Mouse (Mus musculus) spleen, postnatal 14 days (tissue): Measurements from ENCODE around the gene Olfr548-ps1.
"Not testable (repeated sequence)": the region's sequence is repeated elsewhere in the genome, so short reads cannot be mapped to it uniquely, and the experiment has no call there.

Source experiments
- DNase-seq, 2 experiments: peaks; one replicate each; pipeline ENCODE4 v3.0.0; 2021 to 2022; ENCODE audit warnings: low spot score in 2 of 2

The Olfr548-ps1 gene

GRCm38 (mm10) chr7:102540596-102540995 is at the start of gene Olfr548-ps1:
Gene Olfr548-ps1, plus strand, starts transcription at chr7:102540896.
- no peak for DNase-seq

DNA sequence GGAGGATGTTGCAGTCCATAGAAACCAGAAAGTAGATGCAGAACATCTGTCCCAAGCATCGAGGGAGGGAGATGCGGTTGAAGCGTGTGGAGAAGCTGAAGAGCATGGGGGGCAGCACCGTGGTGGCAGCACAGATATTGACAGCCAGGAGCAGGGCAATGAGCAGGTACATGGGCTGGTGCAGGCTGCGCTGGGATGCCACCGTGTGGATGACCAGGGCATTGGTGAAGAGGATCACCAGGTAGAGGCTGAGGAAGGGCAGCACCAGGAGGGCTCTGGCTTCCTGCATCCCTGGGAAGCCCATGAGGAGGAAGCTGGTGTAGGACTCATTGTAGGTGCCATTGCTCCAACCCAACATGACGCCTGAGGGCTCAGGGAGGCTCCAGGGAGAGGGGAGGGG is 46.3 kb upstream of the Olfr548-ps1 start:
- DNase-seq, result not testable (repeated sequence)

DNA sequence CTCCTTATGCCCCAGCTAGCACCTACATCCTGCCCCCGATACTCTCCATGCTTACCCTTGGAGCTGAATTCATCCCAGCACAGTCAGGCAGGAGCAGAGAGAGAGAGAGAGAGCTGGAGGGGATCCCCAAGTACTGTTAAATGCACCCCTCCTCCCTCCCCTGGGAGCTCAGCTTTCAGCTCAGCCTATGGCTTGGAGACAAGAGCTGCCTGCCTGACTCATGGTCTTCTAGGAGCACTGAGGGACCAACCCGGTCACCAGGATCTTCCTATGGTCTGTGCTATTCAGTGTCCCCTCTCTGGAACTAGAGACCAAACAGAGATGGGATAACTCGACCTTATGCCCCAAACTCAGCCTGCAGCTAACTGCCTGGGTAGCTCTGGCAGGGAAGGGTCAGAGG is 41.2 kb upstream of the Olfr548-ps1 start, which contains the start of gene Olfr545:
TSS of gene Olfr545 (minus strand) at position 101 of the 400 bp plus-strand sequence.
- DNase-seq, result no peak

- no peak for DNase-seq
Observed at GRCm38 (mm10) chr7:102501986-102502385, 38.7 kb upstream of the Olfr548-ps1 start.

DNA sequence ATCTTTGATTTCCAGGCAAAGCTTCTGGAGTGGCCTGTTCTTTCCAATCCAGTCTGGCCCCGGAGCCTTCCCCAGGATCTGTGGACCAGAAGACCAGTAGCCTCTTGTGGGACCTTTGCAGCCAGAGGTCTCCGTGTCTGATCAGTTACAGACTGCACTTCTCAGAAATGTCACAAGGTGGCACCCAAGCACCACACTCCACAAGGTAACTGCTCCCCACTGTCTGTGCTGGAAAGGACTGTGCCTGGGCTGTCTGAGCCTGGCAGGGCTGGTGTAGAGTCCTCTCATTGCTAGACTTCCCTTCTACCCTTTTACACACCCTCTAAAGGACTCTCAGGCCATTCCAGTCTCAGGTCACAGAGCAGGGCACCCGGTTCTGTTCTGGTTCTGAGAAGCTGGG is 33.8 kb upstream of the Olfr548-ps1 start:
- peak; percentile 34 to 62 for DNase-seq

- no peak for DNase-seq
Observed at GRCm38 (mm10) chr7:102508066-102508465, 32.6 kb upstream of the Olfr548-ps1 start.

GRCm38 (mm10) chr7:102508666-102509065 is 32.0 kb upstream of the Olfr548-ps1 start:
- no peak for DNase-seq

DNA sequence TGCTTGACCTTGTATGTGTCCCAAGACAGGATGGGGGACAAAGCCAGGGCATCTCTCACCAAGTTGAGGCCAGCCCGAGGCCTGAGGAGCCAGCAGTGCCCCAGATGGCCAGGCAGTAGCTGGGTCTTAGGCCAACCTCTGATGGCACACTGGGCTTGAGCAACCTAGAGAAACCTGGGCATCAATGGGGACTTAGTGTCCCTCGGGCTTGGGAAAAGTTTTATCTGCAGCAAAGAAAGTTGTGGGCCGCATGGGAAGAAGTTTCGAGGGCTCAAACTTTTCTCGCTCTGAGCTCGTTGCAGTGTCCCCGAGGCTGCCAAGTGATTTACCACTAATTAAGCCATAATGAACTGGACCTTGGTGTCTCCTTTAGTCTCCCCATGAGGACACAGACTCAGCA is 31.0 kb upstream of the Olfr548-ps1 start:
- no peak for DNase-seq

- no peak for DNase-seq
Observed at GRCm38 (mm10) chr7:102511927-102512326, 28.8 kb upstream of the Olfr548-ps1 start.

GRCm38 (mm10) chr7:102512814-102513435 is 27.8 kb upstream of the Olfr548-ps1 start:
- peak; percentile 63 to 80 for DNase-seq

GRCm38 (mm10) chr7:102514144-102514543 is 26.6 kb upstream of the Olfr548-ps1 start:
- no peak for DNase-seq

DNA sequence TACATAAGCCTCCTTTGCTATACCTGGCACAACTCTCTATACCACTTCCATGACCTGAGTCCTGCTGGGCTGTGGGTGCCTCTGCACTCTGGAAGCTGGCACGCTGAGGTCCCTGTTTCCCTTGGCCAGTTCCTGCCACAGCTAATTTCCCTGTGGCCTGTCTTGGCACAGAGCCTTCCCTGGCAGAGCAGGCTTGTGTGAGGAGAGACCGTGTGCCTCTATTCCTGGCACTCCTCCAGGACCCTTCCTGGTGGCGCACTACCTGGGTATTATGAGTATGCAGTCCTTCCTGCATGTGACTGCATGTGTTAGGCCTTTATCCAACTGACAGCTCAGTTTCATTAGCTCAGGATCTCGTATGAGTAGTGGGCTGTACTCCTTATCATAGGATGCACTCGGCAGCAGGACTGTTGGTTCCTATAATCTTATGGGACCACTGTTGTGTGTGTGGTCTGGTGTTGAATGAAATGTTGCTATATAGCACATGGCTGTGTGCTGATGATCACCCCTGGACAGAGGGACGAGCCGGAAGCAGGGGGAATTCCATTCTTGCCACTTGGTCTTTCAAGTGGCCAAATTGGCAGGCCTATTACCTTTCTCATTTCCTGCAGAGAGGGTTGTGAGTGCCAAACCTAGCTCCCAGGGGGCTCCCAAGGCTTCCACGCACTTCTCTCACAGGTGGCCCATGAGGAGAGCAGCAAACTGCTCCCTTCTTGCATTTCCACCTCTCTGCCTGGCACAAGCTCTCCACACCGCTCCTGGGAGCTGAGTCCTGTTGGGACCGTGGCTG is 24.2 kb upstream of the Olfr548-ps1 start:
- no peak for DNase-seq

DNA sequence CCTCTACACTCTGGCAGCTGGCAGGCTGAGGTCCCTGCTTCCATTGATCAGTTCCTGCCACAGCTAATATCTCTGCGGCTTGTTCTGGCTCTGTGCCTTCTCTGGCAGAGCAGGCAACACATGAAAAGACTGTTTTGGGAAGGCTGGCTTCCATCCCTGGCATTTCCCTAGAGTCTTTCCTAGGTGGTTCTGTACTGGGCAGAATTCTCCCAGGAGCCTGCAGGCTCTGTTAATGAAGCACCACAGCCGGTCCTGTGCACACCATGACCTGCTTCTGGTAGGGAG is 23.7 kb upstream of the Olfr548-ps1 start:
- no peak for DNase-seq

GRCm38 (mm10) chr7:102529052-102529451 is 11.6 kb upstream of the Olfr548-ps1 start:
- DNase-seq, result no peak

DNA sequence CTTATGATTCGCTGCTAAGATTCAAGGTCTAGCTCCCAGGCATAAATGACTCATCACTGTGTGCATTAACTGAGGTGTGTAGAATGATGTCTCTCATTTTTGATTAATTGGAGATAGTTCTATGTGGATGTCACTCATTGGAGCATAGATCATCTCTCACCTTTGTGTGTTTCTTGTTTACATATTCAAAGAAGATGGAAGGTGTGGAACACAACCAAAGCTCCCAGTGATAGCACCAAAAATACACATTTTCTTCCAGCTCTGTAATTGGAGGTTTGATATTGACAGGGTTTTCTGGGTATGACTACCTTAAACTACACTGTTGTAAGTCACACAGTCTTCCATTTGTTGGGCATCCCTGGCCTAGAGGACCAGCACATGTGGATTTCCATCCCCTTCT is 6.2 kb upstream of the Olfr548-ps1 start, which contains the start of gene Olfr547:
TSS of gene Olfr547 (plus strand) at position 301 of the 400 bp plus-strand sequence.
- no peak for DNase-seq

- DNase-seq, result no peak
Observed at GRCm38 (mm10) chr7:102541251-102541650, 555 bp downstream of the Olfr548-ps1 start.

DNA sequence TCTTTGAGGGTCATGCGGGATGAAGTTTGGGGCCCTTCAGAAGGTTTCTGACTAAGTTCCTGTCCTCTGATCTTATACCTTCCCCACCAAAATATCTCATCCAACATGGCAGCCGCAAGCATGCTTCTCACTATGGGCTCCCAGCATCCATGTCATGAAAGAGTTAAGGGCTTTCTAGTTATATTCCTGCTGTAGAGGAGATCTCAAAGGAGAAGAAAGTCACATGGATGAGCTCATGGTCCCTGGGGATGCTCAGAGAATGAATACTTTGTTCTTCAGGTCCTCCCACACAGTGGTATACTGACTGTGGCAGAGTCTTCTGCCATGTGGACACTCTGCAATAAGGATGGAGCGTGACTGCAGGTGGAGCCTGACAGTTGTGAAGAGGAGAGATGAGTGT is 8.9 kb downstream of the Olfr548-ps1 start, which contains the start of gene Olfr549:
TSS of gene Olfr549 (plus strand) at position 301 of the 400 bp plus-strand sequence.
- no peak for DNase-seq

DNA sequence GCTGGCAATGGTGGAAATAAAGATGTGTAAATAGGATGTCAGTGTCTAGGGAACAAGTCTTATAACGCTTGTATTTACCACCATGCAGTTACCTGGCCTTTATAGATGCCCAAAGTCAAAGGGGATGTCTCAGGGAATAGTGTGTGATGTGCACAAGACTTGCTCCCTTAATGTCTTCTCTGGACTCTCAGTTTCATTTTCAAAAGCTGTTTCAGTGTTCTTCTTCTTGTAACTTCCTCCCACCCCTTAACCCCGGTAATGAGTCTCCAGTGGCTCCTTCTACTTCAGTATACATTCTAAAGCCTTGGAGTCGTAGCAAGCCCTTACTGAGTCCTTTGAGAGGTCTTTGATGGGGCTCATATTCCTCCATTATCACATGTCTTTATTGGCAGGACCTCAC is 12.6 kb downstream of the Olfr548-ps1 start:
- no peak for DNase-seq

- peak; percentile 71 to 78 for DNase-seq
Observed at GRCm38 (mm10) chr7:102564999-102565997, 24.6 kb downstream of the Olfr548-ps1 start, which contains the start of gene Trim21. Gene Trim21, minus strand, starts transcription at chr7:102565486.

- DNase-seq, result no peak
Observed at GRCm38 (mm10) chr7:102566219-102566618, 25.5 kb downstream of the Olfr548-ps1 start.

GRCm38 (mm10) chr7:102571142-102571541 is 30.4 kb downstream of the Olfr548-ps1 start, which contains the start of gene Olfr550:
Gene Olfr550, plus strand, starts transcription at chr7:102571442.
- DNase-seq, result no peak
